Mouse (Mus musculus) bone marrow macrophage, adult 2 months (primary cell): ENCODE measurements around the gene Ptprg. TPM values are rescaled to one million over a fixed set of nuclear protein-coding genes. Genes with fewer than 3 reads are reported as not detected.

Source experiments
- H3K27ac ChIP-seq: 2 replicates; pipeline ENCODE4 v1.5.1; 2012; ENCODE audit warnings: low read depth, low read length; ENCODE audit not compliant: insufficient read depth
- H3K4me1 ChIP-seq: 2 replicates; pipeline ENCODE4 v1.6.1; 2012; ENCODE audit warnings: low read length; ENCODE audit not compliant: control insufficient read depth, insufficient read depth
- H3K4me3 ChIP-seq: 2 replicates; pipeline ENCODE4 v1.5.1; 2012; ENCODE audit warnings: mild to moderate bottlenecking, low read length, moderate library complexity; ENCODE audit not compliant: insufficient read depth
- CTCF ChIP-seq: IDR thresholded peaks from 2 replicates; pipeline ENCODE4 v1.5.1; 2012; ENCODE audit warnings: low read depth, mild to moderate bottlenecking, low read length, moderate library complexity
- POLR2A ChIP-seq: IDR thresholded peaks from 2 replicates; pipeline ENCODE4 v1.6.1; 2012; ENCODE audit warnings: mild to moderate bottlenecking, low read depth, low read length, borderline replicate concordance
- polyA plus RNA-seq: library from polyadenylated mRNA; stranded (reverse); fragments of >200 nt; gene quantifications from 2 replicates; pipeline ENCODE4 v1.2.4, GENCODE M21; 2012; ENCODE audit not compliant: missing spikeins, insufficient read depth, insufficient read length

Ptprg gene
- polyA plus RNA-seq, 1 experiment, result 0.76 TPM

DNA sequence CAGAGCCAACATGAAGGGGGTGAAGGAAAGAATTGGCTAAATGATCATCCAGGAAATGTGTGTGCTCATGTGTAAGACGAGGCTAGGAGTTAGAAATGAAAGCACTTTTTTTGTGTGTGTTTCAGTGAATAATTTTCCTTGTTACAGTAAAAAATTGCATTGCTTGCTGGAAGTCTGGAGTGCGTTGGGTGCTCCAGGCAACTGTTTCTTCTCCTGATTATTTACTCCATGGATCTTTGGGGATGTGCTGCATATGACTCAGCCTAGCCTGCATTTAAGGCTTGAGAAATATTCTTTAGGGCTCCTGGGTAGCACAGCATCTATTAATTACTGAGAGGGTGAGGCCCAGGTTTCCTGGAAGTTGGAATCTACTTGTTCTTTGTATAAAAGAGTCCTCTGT is 435.6 kb downstream of the Ptprg start:
- no peak overlapping the region for H3K27ac ChIP-seq
- H3K4me1 ChIP-seq, result no peaks in the 10 kb centered on the region
- H3K4me3 ChIP-seq, result no peak overlapping the region
- no peak for TF ChIP-seq CTCF
- no peak for TF ChIP-seq POLR2A

DNA sequence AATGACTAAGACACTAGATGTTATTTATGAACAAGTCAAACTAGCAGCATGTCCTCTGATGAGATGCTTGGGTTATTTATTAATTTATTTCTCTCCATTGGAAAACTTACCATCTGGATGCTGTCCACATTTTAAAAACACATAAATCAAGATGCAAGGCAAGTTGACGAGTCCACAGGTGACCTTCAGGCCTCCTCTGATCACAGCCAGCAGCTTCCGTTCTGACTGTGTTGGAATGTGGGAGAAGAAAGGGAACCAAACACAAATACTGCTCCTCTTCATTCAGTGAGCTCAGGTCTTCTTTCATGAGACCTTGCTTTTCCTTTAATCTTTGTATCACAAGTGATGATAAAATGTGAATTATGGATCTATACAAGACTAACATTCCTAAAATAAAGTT is 437.8 kb downstream of the Ptprg start:
- H3K4me3 ChIP-seq, result no peak overlapping the region
- H3K4me1 ChIP-seq, result no peaks in the 10 kb centered on the region
- TF ChIP-seq CTCF, result no peak
- TF ChIP-seq POLR2A, result no peak

DNA sequence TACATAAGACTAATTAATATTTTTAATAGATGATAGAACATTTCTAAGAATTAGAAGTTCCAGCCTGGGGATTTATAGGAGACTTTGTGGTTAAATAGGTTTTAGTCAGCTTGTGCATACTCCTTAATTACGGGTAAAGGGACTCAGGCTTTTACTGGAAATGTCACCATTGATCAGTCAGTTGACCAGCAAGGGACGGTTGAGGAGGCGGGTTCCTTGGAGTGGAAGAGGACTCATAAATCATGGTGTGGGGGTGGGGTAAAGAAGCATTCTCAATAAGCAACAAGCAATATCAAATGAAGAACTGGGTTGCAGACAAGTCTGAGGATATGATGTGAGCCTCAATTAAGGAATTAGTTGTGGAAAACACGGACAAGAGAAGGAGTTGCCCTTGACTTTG is 438.8 kb downstream of the Ptprg start:
- TF ChIP-seq POLR2A, result no peak
- no peak for TF ChIP-seq CTCF
- no peak overlapping the region for H3K27ac ChIP-seq
- H3K4me3 ChIP-seq, result no peak overlapping the region
- H3K4me1 ChIP-seq, result no peaks in the 10 kb centered on the region

More for the DNA sequence above, 437.8 kb downstream of the Ptprg start:
- no peak overlapping the region for H3K27ac ChIP-seq

DNA sequence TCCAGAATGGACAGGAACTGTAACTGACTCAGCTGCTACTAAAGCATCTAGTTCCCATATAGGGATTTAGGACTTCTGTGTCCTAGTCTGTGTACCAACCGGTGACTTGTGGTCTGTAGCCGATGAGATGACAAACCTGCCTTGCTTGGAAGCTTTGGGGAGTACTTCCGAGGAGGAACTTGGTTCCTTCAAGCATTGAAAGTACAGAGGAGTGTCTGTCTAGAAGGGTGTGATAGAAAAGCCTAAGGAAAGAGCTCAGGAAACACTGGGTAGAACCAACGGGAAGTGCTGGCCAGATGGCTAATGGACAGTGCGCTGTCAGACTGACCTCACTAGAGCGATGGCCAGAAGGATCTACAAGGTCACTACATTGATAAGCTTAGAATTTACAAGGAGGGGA is 439.2 kb downstream of the Ptprg start:
- no peak for TF ChIP-seq POLR2A
- no peak for TF ChIP-seq CTCF
- H3K27ac ChIP-seq, result no peak overlapping the region
- no peak overlapping the region for H3K4me3 ChIP-seq
- H3K4me1 ChIP-seq, result no peaks in the 10 kb centered on the region

DNA sequence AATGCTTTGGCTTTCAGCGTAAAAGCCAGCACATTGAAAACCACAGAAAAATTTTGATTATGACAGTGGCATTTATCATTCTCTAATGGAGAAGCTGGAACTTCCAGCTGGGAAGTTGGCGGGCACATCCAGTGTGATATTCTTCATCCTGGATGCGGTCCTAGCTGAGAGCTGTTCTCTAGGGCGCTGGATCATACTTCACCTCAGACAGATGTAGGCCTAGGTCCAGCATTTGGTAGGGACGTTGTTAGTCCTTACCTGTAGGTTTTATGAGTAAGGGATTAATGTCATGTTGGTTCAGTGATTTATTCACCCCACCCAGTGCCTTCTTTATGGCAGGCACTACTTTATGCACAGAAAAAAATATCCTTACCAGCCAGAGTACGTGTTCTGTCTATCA is 444.2 kb downstream of the Ptprg start:
- TF ChIP-seq POLR2A (no peak), CTCF (no peak)
- no peak overlapping the region for H3K27ac ChIP-seq
- no peaks in the 10 kb centered on the region for H3K4me1 ChIP-seq
- no peak overlapping the region for H3K4me3 ChIP-seq

DNA sequence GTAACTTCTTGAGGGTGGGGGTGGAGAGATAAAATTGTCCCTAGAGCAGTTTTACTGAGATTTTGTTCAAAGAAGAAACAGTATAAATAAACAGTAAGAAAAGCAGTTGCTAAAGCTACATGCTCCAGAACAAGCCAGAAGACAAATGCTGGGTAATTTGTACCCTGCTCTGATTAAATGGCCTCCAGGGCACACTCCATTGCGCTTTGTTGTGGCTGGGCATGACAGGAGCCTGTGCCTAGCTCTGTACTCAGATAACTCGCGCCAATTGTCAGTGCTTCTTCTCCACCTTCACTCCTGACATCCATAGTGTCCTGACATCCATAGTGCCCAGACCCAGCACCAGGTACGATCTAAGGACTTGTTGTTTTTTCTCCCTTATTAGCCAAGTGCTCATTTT is 445.1 kb downstream of the Ptprg start:
- Histone ChIP-seq H3K4me3 (no peak overlapping the region), H3K4me1 (no peaks in the 10 kb centered on the region), H3K27ac (no peak overlapping the region)
- no peak for TF ChIP-seq POLR2A
- TF ChIP-seq CTCF, result no peak

DNA sequence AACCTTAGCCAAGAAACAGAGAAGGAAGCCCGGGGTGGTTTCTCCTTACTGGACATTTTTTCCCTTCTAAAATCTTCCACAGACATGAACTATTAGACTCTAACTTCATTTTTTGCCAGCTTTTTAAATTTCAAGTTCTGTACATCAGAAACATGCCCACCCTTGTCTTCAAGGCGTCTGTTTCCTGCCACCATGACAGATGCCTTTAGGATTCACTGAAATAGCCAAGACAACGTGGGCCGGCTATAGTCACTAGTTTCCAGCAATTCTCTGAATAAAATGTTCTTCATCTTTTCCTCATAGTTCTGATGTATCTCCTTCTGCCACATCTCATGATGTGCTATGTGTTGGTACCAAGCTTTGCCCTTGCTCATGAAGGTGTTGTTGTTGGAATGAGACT is 450.7 kb downstream of the Ptprg start:
- Histone ChIP-seq H3K4me1 (no peaks in the 10 kb centered on the region), H3K4me3 (no peak overlapping the region), H3K27ac (no peak overlapping the region)
- TF ChIP-seq POLR2A (no peak), CTCF (no peak)

DNA sequence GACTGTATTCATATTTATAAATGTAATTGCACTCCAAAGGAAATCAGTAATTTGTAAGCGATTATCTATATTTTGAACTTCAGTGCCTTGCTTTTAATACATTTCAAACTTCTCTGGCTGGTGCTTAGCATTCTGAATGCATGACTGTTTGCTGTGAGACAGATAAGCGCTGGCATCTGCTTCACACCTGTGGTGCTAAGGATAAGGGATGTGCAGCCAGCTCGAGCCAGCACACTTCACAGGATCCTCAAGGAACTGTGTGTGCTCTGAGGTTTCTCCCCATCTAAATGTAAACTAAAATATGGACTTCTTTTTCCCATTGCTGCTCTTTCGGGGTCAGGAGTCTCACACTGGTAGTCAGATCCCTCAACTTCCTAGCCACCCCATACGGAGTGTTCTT is 458.4 kb downstream of the Ptprg start:
- H3K4me1 ChIP-seq, result no peaks in the 10 kb centered on the region
- no peak overlapping the region for H3K27ac ChIP-seq
- TF ChIP-seq CTCF, result no peak
- no peak for TF ChIP-seq POLR2A

DNA sequence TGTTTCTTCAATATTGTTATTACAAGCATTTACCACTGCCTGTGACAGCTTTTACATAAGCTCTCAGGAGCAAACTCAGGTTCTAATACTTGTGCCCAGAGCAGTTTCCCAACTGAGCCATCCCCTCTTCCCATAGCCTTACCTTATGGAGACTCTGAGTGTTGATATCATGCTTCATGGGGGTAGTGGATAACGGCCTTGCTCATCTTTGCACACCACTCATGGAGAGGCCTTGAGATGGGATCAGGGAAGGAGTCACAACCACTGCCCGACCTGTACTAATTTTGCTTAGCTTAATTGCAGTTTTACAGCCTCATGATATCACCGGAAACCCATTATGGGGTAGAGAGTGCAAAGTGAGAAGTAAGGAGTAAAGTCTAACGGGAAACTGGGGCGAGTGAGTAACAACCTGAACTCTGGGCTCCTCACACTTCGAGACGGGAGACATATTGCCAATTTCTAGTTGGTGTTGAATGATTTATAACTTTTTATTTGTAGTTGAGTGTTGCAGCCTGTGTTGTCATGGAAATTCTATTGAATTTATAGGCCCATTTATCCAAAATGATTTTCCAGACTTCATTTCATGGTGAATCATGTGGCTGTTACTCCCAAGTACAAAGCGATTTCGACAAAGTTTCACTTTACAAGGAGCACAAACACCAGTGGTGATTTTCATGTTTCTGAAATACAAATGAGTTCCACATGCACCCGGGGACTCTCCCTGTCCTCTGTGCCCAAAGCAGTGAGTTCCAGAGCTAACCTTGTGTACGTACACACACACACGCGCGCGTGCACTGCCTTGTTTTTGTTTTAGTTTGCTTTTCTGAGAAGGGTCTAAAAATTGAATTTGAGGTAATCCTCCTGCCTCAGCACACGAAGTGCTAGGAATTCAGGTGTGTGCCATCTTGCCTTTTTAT is 472.7 kb downstream of the Ptprg start:
- TF ChIP-seq CTCF (no peak), POLR2A (no peak)
- no peaks in the 10 kb centered on the region for H3K4me1 ChIP-seq
- no peak overlapping the region for H3K27ac ChIP-seq
- H3K4me3 ChIP-seq, result no peak overlapping the region

More for the DNA sequence above, 458.4 kb downstream of the Ptprg start:
- no peak overlapping the region for H3K4me3 ChIP-seq

DNA sequence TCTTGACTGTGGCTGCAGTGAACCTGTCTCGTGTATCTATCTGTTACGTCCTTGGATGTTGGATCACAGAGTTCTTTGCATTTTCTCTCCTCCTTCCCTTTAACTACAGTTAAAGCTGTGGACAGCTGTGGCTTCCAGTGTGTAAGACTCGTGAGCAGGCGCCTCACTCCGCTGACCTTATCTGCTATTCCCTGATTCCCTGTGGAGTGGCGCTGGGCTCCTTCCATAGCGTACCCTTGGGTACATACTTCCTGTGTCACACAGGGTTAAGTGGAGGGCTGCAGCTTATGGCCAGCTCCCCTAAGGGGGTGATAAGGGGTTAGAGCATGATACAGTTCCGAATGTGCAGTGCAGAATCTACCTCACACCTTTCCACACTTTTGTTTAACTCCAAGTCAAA is 473.9 kb downstream of the Ptprg start:
- no peaks in the 10 kb centered on the region for H3K4me1 ChIP-seq
- no peak overlapping the region for H3K4me3 ChIP-seq
- H3K27ac ChIP-seq, result no peak overlapping the region
- no peak for TF ChIP-seq POLR2A
- TF ChIP-seq CTCF, result no peak
